Mouse (Mus musculus) lung, postnatal 25 days (tissue): ENCODE data around the gene Enc1.
"Not testable (repeated sequence)": the region's sequence is repeated elsewhere in the genome, so short reads cannot be mapped to it uniquely, and the experiment has no call there.

Experiments used
- DNase-seq: peaks from one replicate; pipeline ENCODE4 v3.0.0; 2022; ENCODE audit warnings: low spot score

Gene Enc1

GRCm38 (mm10) chr13:97251736-97252135, 10.8 kb downstream of the Enc1 start:
- DNase-seq, result no peak

GRCm38 (mm10) chr13:97252469-97252868, 11.6 kb downstream of the Enc1 start:
- DNase-seq, result no peak

GRCm38 (mm10) chr13:97253418-97253981, 12.6 kb downstream of the Enc1 start:
- DNase-seq, result no peak

- DNase-seq, result no peak
Measured at GRCm38 (mm10) chr13:97253994-97254393, 13.1 kb downstream of the Enc1 start.

GRCm38 (mm10) chr13:97254564-97255164, 13.8 kb downstream of the Enc1 start:
- no peak for DNase-seq

GRCm38 (mm10) chr13:97255976-97256848, 15.3 kb downstream of the Enc1 start:
- no peak for DNase-seq

GRCm38 (mm10) chr13:97256849-97257379, 16.0 kb downstream of the Enc1 start:
- no peak for DNase-seq

GRCm38 (mm10) chr13:97259271-97259670, 18.4 kb downstream of the Enc1 start:
- DNase-seq, result no peak

GRCm38 (mm10) chr13:97260456-97261180, 19.7 kb downstream of the Enc1 start:
- no peak for DNase-seq

GRCm38 (mm10) chr13:97261549-97261948, 20.6 kb downstream of the Enc1 start:
- DNase-seq, result no peak

GRCm38 (mm10) chr13:97262676-97263075, 21.8 kb downstream of the Enc1 start:
- DNase-seq, result no peak

GRCm38 (mm10) chr13:97265534-97265933, 24.6 kb downstream of the Enc1 start:
- DNase-seq, result not testable (repeated sequence)

- DNase-seq, result no peak
Measured at GRCm38 (mm10) chr13:97270723-97271122, 29.8 kb downstream of the Enc1 start.

GRCm38 (mm10) chr13:97271641-97272040, 30.7 kb downstream of the Enc1 start:
- no peak for DNase-seq

- no peak for DNase-seq
Measured at GRCm38 (mm10) chr13:97274757-97275156, 33.9 kb downstream of the Enc1 start.

- no peak for DNase-seq
Measured at GRCm38 (mm10) chr13:97275482-97275881, 34.6 kb downstream of the Enc1 start.

- DNase-seq, result peak; percentile 13
Measured at GRCm38 (mm10) chr13:97282051-97282910, 41.4 kb downstream of the Enc1 start.

- peak; percentile 22 for DNase-seq
Measured at GRCm38 (mm10) chr13:97282911-97283281, 42.0 kb downstream of the Enc1 start.

- no peak for DNase-seq
Measured at GRCm38 (mm10) chr13:97287046-97287445, 46.1 kb downstream of the Enc1 start.

- DNase-seq, result no peak
Measured at GRCm38 (mm10) chr13:97290747-97291146, 49.8 kb downstream of the Enc1 start.

GRCm38 (mm10) chr13:97291354-97291753, 50.4 kb downstream of the Enc1 start:
- DNase-seq, result no peak
